Mouse (Mus musculus): ENCODE data around the gene Slc4a8. TPM values are rescaled to one million over a fixed set of nuclear protein-coding genes. Genes with fewer than 3 reads are reported as not detected.
A peak's percentile ranks its signal among the peaks of the same experiment; 100 is the strongest.

Slc4a8 gene
- polyA plus RNA-seq, 1 experiment from 2014 or later, result 16.0 TPM

DNA sequence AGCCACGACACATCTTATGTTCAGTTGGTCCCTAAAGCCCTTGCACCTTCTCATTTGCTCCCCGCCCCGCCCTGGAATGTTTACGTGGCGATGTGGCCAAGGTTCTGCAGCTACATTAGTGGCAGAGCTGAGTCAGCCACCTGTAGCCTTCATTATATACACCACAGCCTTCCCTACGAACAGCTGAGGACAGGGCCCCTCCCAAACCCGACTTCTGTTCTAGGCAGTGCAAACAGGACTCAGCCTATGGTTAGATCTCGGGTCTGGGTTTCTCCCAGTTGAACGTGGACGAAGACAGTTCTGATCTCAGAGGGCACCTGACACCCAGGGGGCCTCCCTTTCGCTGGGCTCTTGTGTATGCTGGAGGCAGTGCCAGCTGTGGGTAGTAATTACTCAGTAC is 33.7 kb upstream of the Slc4a8 start:
- Histone ChIP-seq H3K9me3 (no peaks in the 10 kb centered on the region), H3K4me3 (no peak overlapping the region), H3K4me1 (peaks cover 14% of the 10 kb centered on the region), H3K4me2 (replicated peaks) (no peak overlapping the region), H3K36me3 (no peaks in the 10 kb centered on the region), H3K27ac (replicated peaks) (no peak overlapping the region), H3K27me3 (peaks cover 61% of the 10 kb centered on the region), H3K9ac (replicated peaks) (no peak overlapping the region)
- WGBS, result 89% methylated on average over 11 of the region's 11 CpGs
- no peak for ATAC-seq (ENCODE audit: low FRiP score, low read depth)

- peaks cover 15% of the 10 kb centered on the region for H3K4me1 ChIP-seq
- peak overlapping the region; percentile 41 for H3K4me3 ChIP-seq
- H3K9ac ChIP-seq (replicated peaks), result no peak overlapping the region
- peaks cover 65% of the 10 kb centered on the region for H3K27me3 ChIP-seq
- H3K36me3 ChIP-seq, result no peaks in the 10 kb centered on the region
- H3K4me2 ChIP-seq (replicated peaks), result peak overlapping the region; percentile 63
- no peak overlapping the region for H3K27ac ChIP-seq (replicated peaks)
- no peaks in the 10 kb centered on the region for H3K9me3 ChIP-seq
- WGBS, result 24% methylated on average over 9 of the region's 9 CpGs
- ATAC-seq (ENCODE audit: low FRiP score, low read depth), result no peak
Observed at GRCm38 (mm10) chr15:100728586-100728985, 33.0 kb upstream of the Slc4a8 start.

DNA sequence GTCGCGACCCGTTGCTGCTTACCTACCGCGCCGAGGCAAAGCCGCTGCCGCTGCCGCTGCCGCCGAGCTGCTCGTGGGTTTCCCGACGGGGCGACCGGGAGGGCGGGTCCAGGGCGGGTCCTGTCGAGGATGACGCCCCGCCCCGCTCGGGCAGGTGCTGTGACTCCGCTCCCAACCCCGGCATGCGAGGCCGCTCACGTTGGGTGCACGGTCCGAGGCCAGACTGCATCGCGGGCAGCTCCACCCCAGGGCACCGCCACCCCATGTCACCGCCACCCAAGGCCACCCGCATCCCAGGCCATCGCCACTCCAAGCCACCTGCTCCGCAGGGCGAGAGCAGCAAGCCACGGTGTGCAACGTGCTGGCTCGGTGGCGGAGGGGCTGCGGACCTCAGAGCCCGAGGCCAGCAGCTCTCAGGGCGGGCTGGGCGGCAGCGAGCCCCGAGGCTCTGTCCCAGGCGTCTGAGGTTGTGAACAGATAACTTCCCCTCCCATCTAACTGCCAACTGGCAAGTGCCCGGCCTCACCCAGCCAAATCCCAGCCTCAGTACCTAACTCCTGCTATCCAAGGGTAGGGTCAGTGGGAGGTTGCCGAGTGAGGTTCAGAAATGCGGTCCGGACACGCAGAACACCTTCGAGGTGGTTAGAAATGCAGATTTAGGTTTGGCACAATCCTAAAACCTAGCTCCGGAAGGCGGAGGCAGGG is 32.1 kb upstream of the Slc4a8 start, which contains the start of gene Galnt6:
Gene Galnt6, minus strand, starts transcription at position 96 of the 705 bp plus-strand sequence.
- H3K4me3 ChIP-seq, result peak within 1 kb of the TSS; percentile 41
- ATAC-seq (ENCODE audit: low FRiP score, low read depth), result no peak
- H3K9ac ChIP-seq (replicated peaks), result peak within 1 kb of the TSS; percentile 28; the same call in 1 of the 2 replicates
- H3K4me1 ChIP-seq, result peaks cover 15% of the 10 kb centered on the region
- H3K36me3 ChIP-seq, result no peaks in the 10 kb centered on the region
- H3K27ac ChIP-seq (replicated peaks), result no peak within 1 kb of the TSS
- H3K4me2 ChIP-seq (replicated peaks), result peak within 1 kb of the TSS; percentile 63
- H3K27me3 ChIP-seq, result peaks cover 65% of the 10 kb centered on the region
- WGBS, result 4% methylated on average over 56 of the region's 57 CpGs
- H3K9me3 ChIP-seq, result no peaks in the 10 kb centered on the region

GRCm38 (mm10) chr15:100731081-100731480 is 30.5 kb upstream of the Slc4a8 start:
- no peaks in the 10 kb centered on the region for H3K36me3 ChIP-seq
- no peak for ATAC-seq (ENCODE audit: low FRiP score, low read depth)
- H3K9me3 ChIP-seq, result no peaks in the 10 kb centered on the region
- H3K9ac ChIP-seq (replicated peaks), result no peak overlapping the region
- no peak overlapping the region for H3K4me2 ChIP-seq (replicated peaks)
- H3K4me1 ChIP-seq, result peaks cover 15% of the 10 kb centered on the region
- 45% methylated on average over 9 of the region's 9 CpGs for WGBS
- no peak overlapping the region for H3K27ac ChIP-seq (replicated peaks)
- H3K27me3 ChIP-seq, result peaks cover 65% of the 10 kb centered on the region
- no peak overlapping the region for H3K4me3 ChIP-seq

GRCm38 (mm10) chr15:100732580-100732979 is 29.0 kb upstream of the Slc4a8 start:
- ATAC-seq (ENCODE audit: low FRiP score, low read depth), result no peak
- H3K4me2 ChIP-seq (replicated peaks), result no peak overlapping the region
- H3K4me1 ChIP-seq, result peaks cover 15% of the 10 kb centered on the region
- no peaks in the 10 kb centered on the region for H3K36me3 ChIP-seq
- H3K4me3 ChIP-seq, result no peak overlapping the region
- H3K27me3 ChIP-seq, result peaks cover 54% of the 10 kb centered on the region
- H3K9me3 ChIP-seq, result no peaks in the 10 kb centered on the region
- 44% methylated on average over 5 of the region's 5 CpGs for WGBS
- H3K9ac ChIP-seq (replicated peaks), result no peak overlapping the region
- H3K27ac ChIP-seq (replicated peaks), result no peak overlapping the region

GRCm38 (mm10) chr15:100735095-100735952 is 26.2 kb upstream of the Slc4a8 start:
- WGBS, result 89% methylated on average over 14 of the region's 15 CpGs
- Histone ChIP-seq H3K4me3 (no peak overlapping the region), H3K27me3 (peaks cover 29% of the 10 kb centered on the region), H3K4me1 (0 out of 2 replicates have a peak, but pooled peaks cover 5% of the 10 kb centered on the region), H3K27ac (replicated peaks) (no peak overlapping the region), H3K4me2 (replicated peaks) (no peak overlapping the region), H3K9me3 (no peaks in the 10 kb centered on the region), H3K36me3 (no peaks in the 10 kb centered on the region), H3K9ac (replicated peaks) (no peak overlapping the region)
- no peak for ATAC-seq (ENCODE audit: low FRiP score, low read depth)

DNA sequence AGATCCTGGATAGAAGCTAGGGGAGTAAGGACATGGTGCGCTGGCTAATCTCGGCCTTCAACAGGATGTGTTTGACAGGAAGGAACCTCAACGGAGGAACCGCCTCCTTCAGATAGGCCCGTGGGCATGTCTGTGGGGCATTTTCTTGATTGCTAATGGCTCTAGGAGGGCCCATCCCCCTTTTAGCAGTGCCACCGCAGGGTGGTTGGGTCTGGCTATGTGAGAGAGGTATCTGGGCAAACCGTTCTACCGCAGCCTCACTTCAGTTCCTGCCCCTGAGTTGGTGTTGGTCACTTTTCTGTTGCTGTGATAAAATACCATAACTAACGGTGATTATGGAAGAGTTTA is 25.6 kb upstream of the Slc4a8 start:
- 0 out of 2 replicates have a peak, but pooled peaks cover 5% of the 10 kb centered on the region for H3K4me1 ChIP-seq
- WGBS, result 92% methylated on average over 9 of the region's 9 CpGs
- no peak overlapping the region for H3K27ac ChIP-seq (replicated peaks)
- peaks cover 23% of the 10 kb centered on the region for H3K27me3 ChIP-seq
- no peak for ATAC-seq (ENCODE audit: low FRiP score, low read depth)
- H3K4me3 ChIP-seq, result no peak overlapping the region
- no peaks in the 10 kb centered on the region for H3K9me3 ChIP-seq
- no peak overlapping the region for H3K9ac ChIP-seq (replicated peaks)
- no peak overlapping the region for H3K4me2 ChIP-seq (replicated peaks)
- no peaks in the 10 kb centered on the region for H3K36me3 ChIP-seq

DNA sequence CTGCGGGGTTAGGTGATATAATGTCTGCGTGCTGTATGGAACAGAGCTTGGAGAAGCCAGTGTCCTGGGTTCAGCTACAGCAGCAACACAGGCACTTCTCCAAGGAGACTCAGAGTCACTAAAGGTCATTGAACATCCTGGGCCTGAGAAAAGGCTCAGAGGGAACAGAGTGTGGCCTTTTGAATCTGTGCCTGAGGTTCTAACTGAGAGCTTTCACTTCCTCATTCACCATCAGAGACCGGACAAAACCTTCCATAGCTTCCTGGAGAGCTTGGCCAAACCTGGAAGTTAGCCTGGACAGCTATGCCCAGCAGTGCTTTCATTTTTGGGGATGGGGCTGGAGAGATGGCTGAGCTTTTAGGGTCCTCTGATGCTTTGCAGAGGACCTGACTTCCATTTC is 23.9 kb upstream of the Slc4a8 start:
- Histone ChIP-seq H3K36me3 (no peaks in the 10 kb centered on the region), H3K9ac (replicated peaks) (no peak overlapping the region), H3K27me3 (peaks cover 9% of the 10 kb centered on the region; the same call in 1 of the 2 replicates), H3K4me3 (no peak overlapping the region), H3K4me1 (0 out of 2 replicates have a peak, but pooled peaks cover 3% of the 10 kb centered on the region), H3K4me2 (replicated peaks) (no peak overlapping the region), H3K9me3 (no peaks in the 10 kb centered on the region), H3K27ac (replicated peaks) (no peak overlapping the region)
- WGBS, result 90% methylated on average over 3 of the region's 3 CpGs
- ATAC-seq (ENCODE audit: low FRiP score, low read depth), result no peak

GRCm38 (mm10) chr15:100738351-100738781 is 23.2 kb upstream of the Slc4a8 start:
- H3K27me3 ChIP-seq, result 0 out of 2 replicates have a peak, but pooled peaks cover 2% of the 10 kb centered on the region
- no peaks in the 10 kb centered on the region for H3K9me3 ChIP-seq
- 89% methylated on average over 7 of the region's 7 CpGs for WGBS
- no peaks in the 10 kb centered on the region for H3K4me1 ChIP-seq
- H3K4me2 ChIP-seq (replicated peaks), result no peak overlapping the region
- H3K9ac ChIP-seq (replicated peaks), result no peak overlapping the region
- H3K4me3 ChIP-seq, result no peak overlapping the region
- H3K27ac ChIP-seq (replicated peaks), result no peak overlapping the region
- ATAC-seq (ENCODE audit: low FRiP score, low read depth), result no peak
- no peaks in the 10 kb centered on the region for H3K36me3 ChIP-seq

DNA sequence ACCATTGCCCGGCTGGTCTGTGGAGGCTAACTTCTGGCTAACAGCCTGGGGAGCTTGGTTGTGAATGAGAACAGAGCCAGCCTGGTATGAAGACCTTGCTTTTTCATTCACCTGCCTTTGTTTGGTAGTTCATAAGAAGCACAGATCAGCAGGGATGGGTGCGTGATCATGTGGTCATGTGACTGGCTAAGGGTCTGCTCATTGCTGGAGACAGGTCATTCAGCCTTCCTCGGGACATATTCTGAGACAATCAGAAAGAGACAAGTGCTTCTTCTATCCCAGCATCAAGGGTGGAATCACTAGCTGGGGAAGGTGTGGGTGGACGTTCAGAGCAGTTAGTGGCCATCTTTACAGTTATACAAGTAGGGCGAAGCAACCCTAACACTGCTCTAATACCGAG is 22.1 kb upstream of the Slc4a8 start:
- H3K27ac ChIP-seq (replicated peaks), result no peak overlapping the region
- H3K9me3 ChIP-seq, result no peaks in the 10 kb centered on the region
- 0 out of 2 replicates have a peak, but pooled peaks cover 2% of the 10 kb centered on the region for H3K27me3 ChIP-seq
- no peak overlapping the region for H3K9ac ChIP-seq (replicated peaks)
- no peak overlapping the region for H3K4me3 ChIP-seq
- H3K4me2 ChIP-seq (replicated peaks), result no peak overlapping the region
- H3K4me1 ChIP-seq, result no peaks in the 10 kb centered on the region
- no peak for ATAC-seq (ENCODE audit: low FRiP score, low read depth)
- 85% methylated on average over 6 of the region's 6 CpGs for WGBS
- H3K36me3 ChIP-seq, result no peaks in the 10 kb centered on the region

DNA sequence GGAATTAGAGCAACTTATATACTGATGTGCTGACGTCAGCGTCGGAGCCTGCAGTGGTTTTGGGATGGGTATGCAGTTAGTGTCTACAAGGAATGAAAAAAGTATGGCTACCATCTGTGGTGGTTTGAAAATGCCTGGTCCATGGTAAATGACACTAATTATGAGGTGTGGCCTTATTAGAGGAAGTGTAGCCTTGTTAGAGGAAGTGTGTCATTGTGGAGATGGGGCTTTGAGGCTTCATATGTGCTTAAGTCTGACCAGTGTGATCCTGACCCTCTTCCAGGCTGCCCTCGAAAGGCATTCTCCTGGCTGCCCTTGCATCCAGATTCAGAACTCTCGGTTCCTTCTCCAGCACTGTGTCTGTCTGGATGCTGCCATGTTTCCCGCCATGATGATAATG is 18.3 kb upstream of the Slc4a8 start:
- Histone ChIP-seq H3K4me1 (peaks cover 14% of the 10 kb centered on the region), H3K4me3 (no peak overlapping the region)
- WGBS, result 92% methylated on average over 6 of the region's 6 CpGs

GRCm38 (mm10) chr15:100746478-100747120 is 14.9 kb upstream of the Slc4a8 start:
- no peak overlapping the region for H3K27ac ChIP-seq (replicated peaks)
- H3K27me3 ChIP-seq, result no peaks in the 10 kb centered on the region
- no peaks in the 10 kb centered on the region for H3K9me3 ChIP-seq
- H3K4me2 ChIP-seq (replicated peaks), result peak overlapping the region; percentile 57
- 44% methylated on average over 6 of the region's 6 CpGs for WGBS
- 0 out of 2 replicates have a peak, but pooled peaks have one; percentile 52 for ATAC-seq (ENCODE audit: low FRiP score, low read depth)
- H3K9ac ChIP-seq (replicated peaks), result no peak overlapping the region
- no peaks in the 10 kb centered on the region for H3K36me3 ChIP-seq
- H3K4me3 ChIP-seq, result peak overlapping the region; percentile 35
- peaks cover 14% of the 10 kb centered on the region for H3K4me1 ChIP-seq

More for the DNA sequence above, 18.3 kb upstream of the Slc4a8 start:
- Histone ChIP-seq H3K4me2 (replicated peaks) (no peak overlapping the region), H3K36me3 (no peaks in the 10 kb centered on the region), H3K27me3 (no peaks in the 10 kb centered on the region), H3K27ac (replicated peaks) (no peak overlapping the region), H3K9me3 (no peaks in the 10 kb centered on the region), H3K9ac (replicated peaks) (no peak overlapping the region)
- ATAC-seq (ENCODE audit: low FRiP score, low read depth), result no peak
